In genomic region chr4:39991851-39992250, GRCm38 (mm10) we compare ENCODE assay signal across 23 mouse cellular contexts.
DNase-seq lines count a peak whose midpoint lies in the region; ATAC-seq and TF ChIP-seq lines count a peak whose summit lies in the region.
"Had no signal": no experiment of that assay in that cellular context is flagged by ENCODE, and none has a peak within 500 bp of the region (broad histone marks: within the 10 kb centered on the region; RNA-seq: fewer than 3 reads in every experiment).

No protein-coding gene starts in this region.

- no peak overlapping the region for H3K4me3 ChIP-seq in hindbrain, postnatal 0 days (ENCODE audit: low read length)
- H3K4me3 ChIP-seq: embryonic facial prominence, embryonic 13.5 days; forebrain, embryonic 12.5 days; heart, embryonic 10.5 days; hindbrain, embryonic 13.5 days had no signal

- no peaks in the 10 kb centered on the region for H3K9me3 ChIP-seq in hindbrain, postnatal 0 days (ENCODE audit: low read length)
- H3K9me3 ChIP-seq: embryonic facial prominence, embryonic 13.5 days; forebrain, embryonic 12.5 days; G1E; heart, embryonic 10.5 days had no signal

- H3K27me3 ChIP-seq in hindbrain, postnatal 0 days (ENCODE audit: insufficient read depth, low read length), result no peaks in the 10 kb centered on the region
- H3K27me3 ChIP-seq: embryonic facial prominence, embryonic 13.5 days; forebrain, embryonic 12.5 days; hindbrain, embryonic 13.5 days had no signal

- no peak overlapping the region for H3K27ac ChIP-seq in hindbrain, postnatal 0 days
- H3K27ac ChIP-seq: embryonic facial prominence, embryonic 13.5 days; forebrain, embryonic 12.5 days; heart, embryonic 10.5 days; hindbrain, embryonic 13.5 days had no signal

- intact Hi-C loops in left cerebral cortex, postnatal 14 days (cut with DNase I), result no loop called here

- H3K4me1 ChIP-seq in hindbrain, postnatal 0 days (ENCODE audit: insufficient read depth, low read length), result no peaks in the 10 kb centered on the region
- H3K4me1 ChIP-seq: embryonic facial prominence, embryonic 13.5 days; forebrain, embryonic 12.5 days; heart, embryonic 10.5 days; hindbrain, embryonic 13.5 days had no signal

- H3K36me3 ChIP-seq in hindbrain, postnatal 0 days (ENCODE audit: insufficient read depth, low read length), result no peaks in the 10 kb centered on the region
- H3K36me3 ChIP-seq: embryonic facial prominence, embryonic 13.5 days; forebrain, embryonic 12.5 days; G1E; heart, embryonic 10.5 days; hindbrain, embryonic 13.5 days had no signal

- DNase-seq in frontal cortex, postnatal 14 days (ENCODE audit: low spot score in 2 of 2), result no peak
- DNase-seq in right cerebral cortex, adult 18-20 months, result peak; percentile 63
- no peak for DNase-seq in right cerebral cortex, postnatal 4 days
- peak; percentile 13 to 33 for DNase-seq in left cerebral cortex, postnatal 14 days (ENCODE audit: low spot score in 2 of 2)
- no peak for DNase-seq in natural killer cell, adult 2 months (ENCODE audit: low spot score in 2 of 2)
- DNase-seq in hindbrain, postnatal 0 days (ENCODE audit: low spot score), result no peak
- DNase-seq: adrenal gland, adult 8-10 months; adrenal gland, postnatal 36 days; B cell, adult 2 months; cerebellum, adult 11 months; cerebellum, adult 8-10 months; cerebellum, postnatal 25 days; gastrocnemius, postnatal 10 days; heart, adult 18-20 months; heart, postnatal 10 days had no signal

- ATAC-seq in frontal cortex, adult (ENCODE audit: low TSS enrichment), result peak; percentile 98
- no peak for ATAC-seq in hindbrain, postnatal 0 days
- ATAC-seq: CD4-positive, CD25-positive, alpha-beta regulatory T cell, adult 4 months; forebrain, embryonic 16.5 days had no signal

- TF ChIP-seq CTCF in hindbrain, postnatal 0 days (IDR thresholded peaks at IDR 0.05; ENCODE audit: low read depth), result no peak

- WGBS in hindbrain, postnatal 0 days, result 83% methylated on average over 2 of the region's 2 CpGs

- no peak overlapping the region for H3K4me2 ChIP-seq in hindbrain, postnatal 0 days (ENCODE audit: low read depth, low read length)
- H3K4me2 ChIP-seq: embryonic facial prominence, embryonic 13.5 days; forebrain, embryonic 12.5 days; hindbrain, embryonic 13.5 days had no signal

- H3K9ac ChIP-seq in hindbrain, postnatal 0 days (replicated peaks; ENCODE audit: low read length), result no peak overlapping the region
- H3K9ac ChIP-seq: embryonic facial prominence, embryonic 13.5 days; forebrain, embryonic 12.5 days; hindbrain, embryonic 13.5 days had no signal

Comparison
In these comparisons a context has a peak if more than half of its experiments do, and no peak if none do; other contexts are left out.
1. DNase-seq: peak in right cerebral cortex, adult 18-20 months (single experiment) and left cerebral cortex, postnatal 14 days (2 of 2); none in frontal cortex, postnatal 14 days (0 of 2), right cerebral cortex, postnatal 4 days (single experiment), natural killer cell, adult 2 months (0 of 2) and hindbrain, postnatal 0 days (single experiment).